Mouse (Mus musculus): ENCODE data around the gene Cyth3. TPM values are rescaled to one million over a fixed set of nuclear protein-coding genes. Genes with fewer than 3 reads are reported as not detected.
A peak's percentile ranks its signal among the peaks of the same experiment; 100 is the strongest.

Cyth3 gene
- total and polyA plus RNA-seq, 3 experiments = 76.3 to 242 (median 191) TPM

GRCm38 (mm10) chr5:143696323-143696722 is 74.1 kb downstream of the Cyth3 start:
- no peak overlapping the region for H3K4me3 ChIP-seq (ENCODE audit: low read depth, low read length)
- H3K4me1 ChIP-seq (ENCODE audit: insufficient read depth, low read depth, low read length) = peaks cover 69% of the 10 kb centered on the region
- DNase-seq (ENCODE audit: low spot score) (peak; percentile 31), ATAC-seq (ENCODE audit: extremely low read depth, insufficient number of reproducible peaks, low FRiP score, poor library complexity, severe bottlenecking) (peak; percentile 45; the same call in 1 of the 2 replicates)
- H3K9me3 ChIP-seq (replicated peaks) = no peaks in the 10 kb centered on the region
- peaks cover 100% of the 10 kb centered on the region for H3K36me3 ChIP-seq (replicated peaks)
- H3K27me3 ChIP-seq (ENCODE audit: insufficient read depth, low read length) = no peaks in the 10 kb centered on the region
- TF ChIP-seq TAL1 (conservative IDR thresholded peaks at IDR 0.05; ENCODE audit: low read depth, low read length) = no peak
- TF ChIP-seq GATA1 (IDR thresholded peaks at IDR 0.05; ENCODE audit: borderline replicate concordance, low read length) = no peak
- no peak for TF ChIP-seq CTCF (IDR thresholded peaks at IDR 0.05; ENCODE audit: low read depth, low read length)
- no peak for TF ChIP-seq POLR2AphosphoS5 (IDR thresholded peaks at IDR 0.05; ENCODE audit: insufficient replicate concordance, low read depth, low read length)
- no peak for TF ChIP-seq GATA2 (IDR thresholded peaks at IDR 0.05; ENCODE audit: borderline replicate concordance, low read depth, low read length)

- Histone ChIP-seq H3K9me3 (replicated peaks) (no peaks in the 10 kb centered on the region), H3K4me1 (ENCODE audit: insufficient read depth, low read depth, low read length) (peaks cover 77% of the 10 kb centered on the region), H3K36me3 (replicated peaks) (peaks cover 100% of the 10 kb centered on the region), H3K4me3 (ENCODE audit: low read depth, low read length) (no peak overlapping the region), H3K27me3 (ENCODE audit: insufficient read depth, low read length) (no peaks in the 10 kb centered on the region)
- DNase-seq (ENCODE audit: low spot score) (no peak), ATAC-seq (ENCODE audit: extremely low read depth, insufficient number of reproducible peaks, low FRiP score, poor library complexity, severe bottlenecking) (no peak)
- TF ChIP-seq TAL1 (conservative IDR thresholded peaks at IDR 0.05; ENCODE audit: low read depth, low read length) (no peak), POLR2AphosphoS5 (IDR thresholded peaks at IDR 0.05; ENCODE audit: insufficient replicate concordance, low read depth, low read length) (no peak), CTCF (IDR thresholded peaks at IDR 0.05; ENCODE audit: low read depth, low read length) (no peak), GATA2 (IDR thresholded peaks at IDR 0.05; ENCODE audit: borderline replicate concordance, low read depth, low read length) (no peak), GATA1 (IDR thresholded peaks at IDR 0.05; ENCODE audit: borderline replicate concordance, low read length) (no peak)
Observed at GRCm38 (mm10) chr5:143698454-143698853, 76.2 kb downstream of the Cyth3 start.

GRCm38 (mm10) chr5:143700247-143700646 is 78.0 kb downstream of the Cyth3 start:
- TF ChIP-seq TAL1 (conservative IDR thresholded peaks at IDR 0.05; ENCODE audit: low read depth, low read length) = no peak
- no peak for TF ChIP-seq POLR2AphosphoS5 (IDR thresholded peaks at IDR 0.05; ENCODE audit: insufficient replicate concordance, low read depth, low read length)
- no peak for TF ChIP-seq GATA1 (IDR thresholded peaks at IDR 0.05; ENCODE audit: borderline replicate concordance, low read length)
- no peak for TF ChIP-seq CTCF (IDR thresholded peaks at IDR 0.05; ENCODE audit: low read depth, low read length)
- TF ChIP-seq GATA2 (IDR thresholded peaks at IDR 0.05; ENCODE audit: borderline replicate concordance, low read depth, low read length) = no peak
- Histone ChIP-seq H3K4me3 (ENCODE audit: low read depth, low read length) (no peak overlapping the region), H3K27me3 (ENCODE audit: insufficient read depth, low read length) (no peaks in the 10 kb centered on the region), H3K4me1 (ENCODE audit: insufficient read depth, low read depth, low read length) (peaks cover 77% of the 10 kb centered on the region), H3K36me3 (replicated peaks) (peaks cover 100% of the 10 kb centered on the region), H3K9me3 (replicated peaks) (no peaks in the 10 kb centered on the region)
- DNase-seq (ENCODE audit: low spot score) = no peak
- ATAC-seq (ENCODE audit: extremely low read depth, insufficient number of reproducible peaks, low FRiP score, poor library complexity, severe bottlenecking) = no peak

GRCm38 (mm10) chr5:143701074-143701473 is 78.8 kb downstream of the Cyth3 start:
- H3K4me3 ChIP-seq (ENCODE audit: low read depth, low read length) = no peak overlapping the region
- no peaks in the 10 kb centered on the region for H3K27me3 ChIP-seq (ENCODE audit: insufficient read depth, low read length)
- TF ChIP-seq TAL1 (conservative IDR thresholded peaks at IDR 0.05; ENCODE audit: low read depth, low read length) (no peak), GATA2 (IDR thresholded peaks at IDR 0.05; ENCODE audit: borderline replicate concordance, low read depth, low read length) (no peak), CTCF (IDR thresholded peaks at IDR 0.05; ENCODE audit: low read depth, low read length) (no peak), GATA1 (IDR thresholded peaks at IDR 0.05; ENCODE audit: borderline replicate concordance, low read length) (no peak), POLR2AphosphoS5 (IDR thresholded peaks at IDR 0.05; ENCODE audit: insufficient replicate concordance, low read depth, low read length) (no peak)
- no peaks in the 10 kb centered on the region for H3K9me3 ChIP-seq (replicated peaks)
- H3K4me1 ChIP-seq (ENCODE audit: insufficient read depth, low read depth, low read length) = peaks cover 81% of the 10 kb centered on the region
- DNase-seq (ENCODE audit: low spot score) (no peak), ATAC-seq (ENCODE audit: extremely low read depth, insufficient number of reproducible peaks, low FRiP score, poor library complexity, severe bottlenecking) (no peak)
- peaks cover 100% of the 10 kb centered on the region for H3K36me3 ChIP-seq (replicated peaks)

GRCm38 (mm10) chr5:143704875-143705658 is 82.8 kb downstream of the Cyth3 start:
- peaks cover 100% of the 10 kb centered on the region for H3K36me3 ChIP-seq (replicated peaks)

GRCm38 (mm10) chr5:143705659-143705982 is 83.4 kb downstream of the Cyth3 start:
- Histone ChIP-seq H3K36me3 (replicated peaks) (peaks cover 95% of the 10 kb centered on the region), H3K27me3 (ENCODE audit: insufficient read depth, low read length) (no peaks in the 10 kb centered on the region), H3K9me3 (replicated peaks) (no peaks in the 10 kb centered on the region), H3K4me3 (ENCODE audit: low read depth, low read length) (no peak overlapping the region; the same call in 1 of the 2 replicates), H3K4me1 (ENCODE audit: insufficient read depth, low read depth, low read length) (peaks cover 65% of the 10 kb centered on the region)
- DNase-seq (ENCODE audit: low spot score) = no peak
- ATAC-seq (ENCODE audit: extremely low read depth, insufficient number of reproducible peaks, low FRiP score, poor library complexity, severe bottlenecking) = no peak
- TF ChIP-seq TAL1 (conservative IDR thresholded peaks at IDR 0.05; ENCODE audit: low read depth, low read length) = no peak
- no peak for TF ChIP-seq GATA1 (IDR thresholded peaks at IDR 0.05; ENCODE audit: borderline replicate concordance, low read length)
- TF ChIP-seq GATA2 (IDR thresholded peaks at IDR 0.05; ENCODE audit: borderline replicate concordance, low read depth, low read length) = no peak
- no peak for TF ChIP-seq POLR2AphosphoS5 (IDR thresholded peaks at IDR 0.05; ENCODE audit: insufficient replicate concordance, low read depth, low read length)
- no peak for TF ChIP-seq CTCF (IDR thresholded peaks at IDR 0.05; ENCODE audit: low read depth, low read length)

More at GRCm38 (mm10) chr5:143704875-143705658, 82.8 kb downstream of the Cyth3 start:
- no peaks in the 10 kb centered on the region for H3K27me3 ChIP-seq (ENCODE audit: insufficient read depth, low read length)
- DNase-seq (ENCODE audit: low spot score) (no peak), ATAC-seq (ENCODE audit: extremely low read depth, insufficient number of reproducible peaks, low FRiP score, poor library complexity, severe bottlenecking) (no peak)
- no peaks in the 10 kb centered on the region for H3K9me3 ChIP-seq (replicated peaks)
- TF ChIP-seq TAL1 (conservative IDR thresholded peaks at IDR 0.05; ENCODE audit: low read depth, low read length) (no peak), POLR2AphosphoS5 (IDR thresholded peaks at IDR 0.05; ENCODE audit: insufficient replicate concordance, low read depth, low read length) (no peak), GATA2 (IDR thresholded peaks at IDR 0.05; ENCODE audit: borderline replicate concordance, low read depth, low read length) (no peak), CTCF (IDR thresholded peaks at IDR 0.05; ENCODE audit: low read depth, low read length) (no peak)
- H3K4me3 ChIP-seq (ENCODE audit: low read depth, low read length) = no peak overlapping the region
- peaks cover 70% of the 10 kb centered on the region for H3K4me1 ChIP-seq (ENCODE audit: insufficient read depth, low read depth, low read length)
